Mouse (Mus musculus): ENCODE measurements around the gene Zfp867. TPM values are rescaled to one million over a fixed set of nuclear protein-coding genes. Genes with fewer than 3 reads are reported as not detected.

Zfp867 gene
- polyA plus RNA-seq (2012; rRNA removed): 0.50 and 0.61 TPM in 2 replicates

DNA sequence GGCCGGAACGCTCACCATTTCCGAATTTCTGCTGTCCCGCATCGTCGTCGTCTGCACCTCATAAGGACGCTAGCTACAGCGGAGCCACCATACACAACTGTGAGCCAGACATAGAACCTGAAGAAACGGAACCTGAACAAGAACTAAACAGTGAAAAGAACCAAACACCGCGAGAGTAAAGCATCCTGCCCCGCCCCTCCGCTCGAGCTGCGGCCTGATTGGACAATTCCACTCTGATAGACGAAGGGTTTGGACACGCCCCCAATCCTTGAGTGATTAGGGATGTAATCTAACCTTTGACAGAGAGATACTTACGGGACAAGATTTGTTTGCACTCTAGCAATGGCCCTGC is at the start of gene Zfp867:
Gene Zfp867, minus strand, starts transcription at position 149 of the 352 bp plus-strand sequence.
- 0% methylated on average over 19 of the region's 19 CpGs for WGBS
- DNase-seq: peak; percentile 95
- Histone ChIP-seq H3K4me3 (ENCODE audit: insufficient read depth, low read depth, low read length) (peak within 1 kb of the TSS; percentile 93), H3K36me3 (ENCODE audit: control insufficient read depth, insufficient read depth, low read length) (no peaks in the 10 kb centered on the region), H3K4me1 (ENCODE audit: control insufficient read depth, insufficient read depth, low read length) (peaks cover 8% of the 10 kb centered on the region; the same call in 1 of the 2 replicates), H3K27ac (ENCODE audit: insufficient read depth, low read depth, low read length) (peak within 1 kb of the TSS; percentile 54), H3K27me3 (replicated peaks; ENCODE audit: control insufficient read depth, insufficient read depth, low read length) (no peaks in the 10 kb centered on the region)
- TF ChIP-seq POLR2A (IDR thresholded peaks at IDR 0.05; ENCODE audit: low read depth, low read length): peak; percentile 37
- no peak for TF ChIP-seq CTCF (conservative IDR thresholded peaks at IDR 0.05; ENCODE audit: insufficient read depth, insufficient read length, low read depth, low read length)

DNA sequence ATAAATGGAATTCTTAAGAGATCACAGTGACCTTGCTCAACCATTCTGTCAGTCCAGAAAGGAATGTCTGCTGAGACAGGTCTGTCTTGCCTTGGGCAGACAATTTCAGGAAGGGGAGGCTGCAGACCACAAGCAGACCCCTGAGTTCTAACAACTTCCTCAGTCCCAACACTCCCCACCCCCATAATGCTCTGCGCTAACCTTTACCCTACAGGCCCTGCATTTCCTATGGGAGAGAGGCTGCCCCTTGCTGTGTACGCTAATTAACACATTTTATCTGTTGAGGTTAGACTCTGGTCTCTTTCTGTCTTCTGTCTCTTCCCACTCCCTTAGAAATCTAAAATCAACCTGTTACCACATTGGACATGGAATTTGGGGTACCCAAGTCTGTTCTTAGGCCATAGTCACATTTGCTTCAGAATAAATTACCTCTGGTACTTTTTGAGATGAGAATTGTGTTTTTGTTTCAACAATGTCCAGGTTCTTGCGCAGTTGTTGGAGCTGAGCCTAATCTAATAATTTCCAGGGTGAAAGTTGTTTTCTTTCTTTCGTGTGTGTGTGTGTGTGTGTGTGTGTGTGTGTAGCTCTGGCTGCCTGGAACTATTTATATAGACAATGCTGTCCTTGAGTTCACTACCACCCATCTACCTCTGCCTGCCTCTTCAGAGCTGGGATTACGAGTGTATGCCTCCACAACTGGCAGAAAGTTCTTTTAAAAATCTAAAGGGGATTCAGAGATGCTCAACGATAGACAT is 47.6 kb upstream of the Zfp867 start:
- 74% methylated on average over 6 of the region's 6 CpGs for WGBS
- DNase-seq: no peak
- Histone ChIP-seq H3K4me1 (ENCODE audit: control insufficient read depth, insufficient read depth, low read length) (no peaks in the 10 kb centered on the region), H3K4me3 (ENCODE audit: insufficient read depth, low read depth, low read length) (no peak overlapping the region), H3K36me3 (ENCODE audit: control insufficient read depth, insufficient read depth, low read length) (no peaks in the 10 kb centered on the region), H3K27me3 (replicated peaks; ENCODE audit: control insufficient read depth, insufficient read depth, low read length) (no peaks in the 10 kb centered on the region), H3K27ac (ENCODE audit: insufficient read depth, low read depth, low read length) (no peak overlapping the region)
- no peak for TF ChIP-seq POLR2A (IDR thresholded peaks at IDR 0.05; ENCODE audit: low read depth, low read length)
- no peak for TF ChIP-seq CTCF (conservative IDR thresholded peaks at IDR 0.05; ENCODE audit: insufficient read depth, insufficient read length, low read depth, low read length)

GRCm38 (mm10) chr11:59518226-59518625 is 46.0 kb upstream of the Zfp867 start:
- no peak for TF ChIP-seq CTCF (conservative IDR thresholded peaks at IDR 0.05; ENCODE audit: insufficient read depth, insufficient read length, low read depth, low read length)
- Histone ChIP-seq H3K27me3 (replicated peaks; ENCODE audit: control insufficient read depth, insufficient read depth, low read length) (no peaks in the 10 kb centered on the region), H3K4me1 (ENCODE audit: control insufficient read depth, insufficient read depth, low read length) (no peaks in the 10 kb centered on the region), H3K4me3 (ENCODE audit: insufficient read depth, low read depth, low read length) (no peak overlapping the region), H3K36me3 (ENCODE audit: control insufficient read depth, insufficient read depth, low read length) (no peaks in the 10 kb centered on the region), H3K27ac (ENCODE audit: insufficient read depth, low read depth, low read length) (no peak overlapping the region)
- peak; percentile 40 for DNase-seq
- 45% methylated on average over 10 of the region's 10 CpGs for WGBS

GRCm38 (mm10) chr11:59517441-59517840 is 45.2 kb upstream of the Zfp867 start:
- Histone ChIP-seq H3K4me3 (ENCODE audit: insufficient read depth, low read depth, low read length) (no peak overlapping the region), H3K27me3 (replicated peaks; ENCODE audit: control insufficient read depth, insufficient read depth, low read length) (no peaks in the 10 kb centered on the region), H3K27ac (ENCODE audit: insufficient read depth, low read depth, low read length) (no peak overlapping the region), H3K36me3 (ENCODE audit: control insufficient read depth, insufficient read depth, low read length) (no peaks in the 10 kb centered on the region), H3K4me1 (ENCODE audit: control insufficient read depth, insufficient read depth, low read length) (no peaks in the 10 kb centered on the region)
- TF ChIP-seq CTCF (conservative IDR thresholded peaks at IDR 0.05; ENCODE audit: insufficient read depth, insufficient read length, low read depth, low read length): no peak
- TF ChIP-seq POLR2A (IDR thresholded peaks at IDR 0.05; ENCODE audit: low read depth, low read length): no peak
- no peak for DNase-seq
- 91% methylated on average over 1 of the region's 1 CpGs for WGBS

- DNase-seq: no peak
- no peaks in the 10 kb centered on the region for H3K27me3 ChIP-seq (replicated peaks; ENCODE audit: control insufficient read depth, insufficient read depth, low read length)
- no peak overlapping the region for H3K27ac ChIP-seq (ENCODE audit: insufficient read depth, low read depth, low read length)
- no peaks in the 10 kb centered on the region for H3K4me1 ChIP-seq (ENCODE audit: control insufficient read depth, insufficient read depth, low read length)
- H3K36me3 ChIP-seq (ENCODE audit: control insufficient read depth, insufficient read depth, low read length): no peaks in the 10 kb centered on the region
- WGBS: 70% methylated on average over 3 of the region's 3 CpGs
- no peak overlapping the region for H3K4me3 ChIP-seq (ENCODE audit: insufficient read depth, low read depth, low read length)
- no peak for TF ChIP-seq CTCF (conservative IDR thresholded peaks at IDR 0.05; ENCODE audit: insufficient read depth, insufficient read length, low read depth, low read length)
- TF ChIP-seq POLR2A (IDR thresholded peaks at IDR 0.05; ENCODE audit: low read depth, low read length): no peak
These were observed 42.5 kb upstream of the Zfp867 start for GRCm38 (mm10) chr11:59514789-59515188.

- DNase-seq: peak; percentile 14
- WGBS: 62% methylated on average over 6 of the region's 6 CpGs
- H3K4me1 ChIP-seq (ENCODE audit: control insufficient read depth, insufficient read depth, low read length): no peaks in the 10 kb centered on the region
- TF ChIP-seq POLR2A (IDR thresholded peaks at IDR 0.05; ENCODE audit: low read depth, low read length): no peak
- TF ChIP-seq CTCF (conservative IDR thresholded peaks at IDR 0.05; ENCODE audit: insufficient read depth, insufficient read length, low read depth, low read length): no peak
- no peak overlapping the region for H3K27ac ChIP-seq (ENCODE audit: insufficient read depth, low read depth, low read length)
- H3K4me3 ChIP-seq (ENCODE audit: insufficient read depth, low read depth, low read length): no peak overlapping the region
- no peaks in the 10 kb centered on the region for H3K27me3 ChIP-seq (replicated peaks; ENCODE audit: control insufficient read depth, insufficient read depth, low read length)
- H3K36me3 ChIP-seq (ENCODE audit: control insufficient read depth, insufficient read depth, low read length): no peaks in the 10 kb centered on the region
These were observed 42.1 kb upstream of the Zfp867 start for GRCm38 (mm10) chr11:59514381-59514780.

- no peaks in the 10 kb centered on the region for H3K27me3 ChIP-seq (replicated peaks; ENCODE audit: control insufficient read depth, insufficient read depth, low read length)
- no peak for TF ChIP-seq POLR2A (IDR thresholded peaks at IDR 0.05; ENCODE audit: low read depth, low read length)
- TF ChIP-seq CTCF (conservative IDR thresholded peaks at IDR 0.05; ENCODE audit: insufficient read depth, insufficient read length, low read depth, low read length): no peak
- WGBS: 78% methylated on average over 3 of the region's 3 CpGs
- no peaks in the 10 kb centered on the region; the same call in 1 of the 2 replicates for H3K4me1 ChIP-seq (ENCODE audit: control insufficient read depth, insufficient read depth, low read length)
- no peak overlapping the region for H3K4me3 ChIP-seq (ENCODE audit: insufficient read depth, low read depth, low read length)
- no peaks in the 10 kb centered on the region for H3K36me3 ChIP-seq (ENCODE audit: control insufficient read depth, insufficient read depth, low read length)
- no peak for DNase-seq
- no peak overlapping the region for H3K27ac ChIP-seq (ENCODE audit: insufficient read depth, low read depth, low read length)
These were observed 41.3 kb upstream of the Zfp867 start for GRCm38 (mm10) chr11:59513556-59513955.
